Mouse (Mus musculus) CD4-positive, CD25-positive, alpha-beta regulatory T cell, adult 9 weeks (primary cell): ENCODE measurements around the gene G6pdx. TPM values are rescaled to one million over a fixed set of nuclear protein-coding genes. Genes with fewer than 3 reads are reported as not detected.

ENCODE experiments used
- polyA plus RNA-seq: library from polyadenylated mRNA; unstranded; fragments of 100-300 nt; shearing (Covaris generic); gene quantifications from one replicate; pipeline ENCODE4 v1.2.1, GENCODE M21; 2017

Gene G6pdx
- polyA plus RNA-seq: 64.6 TPM

GRCm38 (mm10) chrX:74428826-74429276, at the start of gene G6pdx:
TSS of gene G6pdx (minus strand) at chrX:74429194.

GRCm38 (mm10) chrX:74392535-74393443, 36.2 kb downstream of the G6pdx start, which contains the start of the genes Fam3a and Ikbkg:
TSS of gene Fam3a (minus strand) at chrX:74393272.
TSS of gene Ikbkg (plus strand) at chrX:74393290.

GRCm38 (mm10) chrX:74372888-74373549, 56.0 kb downstream of the G6pdx start, which contains the start of the genes Ubl4a and Slc10a3:
TSS of gene Ubl4a (minus strand) at chrX:74373218.
TSS of gene Slc10a3 (minus strand) at chrX:74373349.

Other genes with a start within 250 kb of the G6pdx start
- gene Flna, start 179.4 kb downstream of the G6pdx start, polyA plus RNA-seq: 379 TPM
- 70.3 TPM for gene Emd, start 174.5 kb downstream of the G6pdx start, polyA plus RNA-seq
- gene Rpl10, start 158.4 kb downstream of the G6pdx start, polyA plus RNA-seq: 91.2 TPM
- 187 TPM for gene Taz, start 147.3 kb downstream of the G6pdx start, polyA plus RNA-seq
- 34.0 TPM for gene Dnase1l1, start 146.9 kb downstream of the G6pdx start, polyA plus RNA-seq
- gene Atp6ap1, start 132.1 kb downstream of the G6pdx start, polyA plus RNA-seq: 197 TPM
- 309 TPM for gene Gdi1, start 124.2 kb downstream of the G6pdx start, polyA plus RNA-seq
- gene Fam50a, start 116.2 kb downstream of the G6pdx start, polyA plus RNA-seq: 31.0 TPM
- gene Plxna3, start 100.1 kb downstream of the G6pdx start, polyA plus RNA-seq: 5.7 TPM
- gene Lage3, start 75.6 kb downstream of the G6pdx start, polyA plus RNA-seq: 71.9 TPM
- gene Ubl4a, start 56.0 kb downstream of the G6pdx start, polyA plus RNA-seq: 75.1 TPM
- 45.3 TPM for gene Slc10a3, start 55.8 kb downstream of the G6pdx start, polyA plus RNA-seq
- gene Fam3a, start 35.9 kb downstream of the G6pdx start, polyA plus RNA-seq: 44.4 TPM
- 57.9 TPM for gene Ikbkg, start 35.9 kb downstream of the G6pdx start, polyA plus RNA-seq
- not detected for gene Gm6880, start 52.2 kb upstream of the G6pdx start, polyA plus RNA-seq
- not detected for gene Olfr1326-ps1, start 145.7 kb upstream of the G6pdx start, polyA plus RNA-seq
- gene Olfr1325, start 163.5 kb upstream of the G6pdx start, polyA plus RNA-seq: not detected
- not detected for gene Gm5640, start 216.4 kb upstream of the G6pdx start, polyA plus RNA-seq